Mouse (Mus musculus) mesoderm, embryonic 11.5 days (tissue): ENCODE results near the gene Adamts20.
A peak's percentile ranks its signal among the peaks of the same experiment; 100 is the strongest.
"Not testable (repeated sequence)": the region's sequence is repeated elsewhere in the genome, so short reads cannot be mapped to it uniquely, and the experiment has no call there.

Experiments
- DNase-seq: peaks from one replicate; pipeline ENCODE4 v3.0.0-alpha.2; 2012; ENCODE audit warnings: low read depth, low spot score

Gene Adamts20

GRCm38 (mm10) chr15:94465318-94465717, at the start of gene Adamts20:
TSS of gene Adamts20 (minus strand) at chr15:94465418.
- DNase-seq: no peak

- no peak for DNase-seq
Observed at GRCm38 (mm10) chr15:94503451-94504215, 38.4 kb upstream of the Adamts20 start.

GRCm38 (mm10) chr15:94499260-94499659, 34.0 kb upstream of the Adamts20 start:
- DNase-seq: no peak

- DNase-seq: no peak
Observed at GRCm38 (mm10) chr15:94495936-94496335, 30.7 kb upstream of the Adamts20 start.

GRCm38 (mm10) chr15:94494445-94494844, 29.2 kb upstream of the Adamts20 start:
- DNase-seq: no peak

GRCm38 (mm10) chr15:94489433-94489832, 24.2 kb upstream of the Adamts20 start:
- no peak for DNase-seq

DNA sequence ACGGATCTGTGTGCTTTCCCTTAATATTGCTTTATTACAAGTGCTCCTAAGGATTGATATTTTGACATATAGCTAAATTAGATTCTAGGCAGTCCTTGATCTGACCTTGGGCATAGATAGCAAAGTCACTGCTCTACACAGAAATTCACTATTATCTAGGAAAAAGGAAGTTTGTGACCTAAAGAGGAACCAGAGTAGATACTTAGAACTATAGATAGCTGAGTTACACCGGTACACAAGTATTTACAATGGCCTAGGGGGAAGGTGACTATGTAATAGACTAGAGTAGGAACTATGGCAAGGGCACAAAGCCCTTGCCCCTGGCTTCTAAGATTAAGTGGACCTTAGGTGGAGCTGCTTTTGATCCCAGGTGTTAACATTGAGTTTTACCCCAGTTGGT, 22.8 kb upstream of the Adamts20 start:
- not testable (repeated sequence) for DNase-seq

- no peak for DNase-seq
Observed at GRCm38 (mm10) chr15:94482555-94482954, 17.3 kb upstream of the Adamts20 start.

DNA sequence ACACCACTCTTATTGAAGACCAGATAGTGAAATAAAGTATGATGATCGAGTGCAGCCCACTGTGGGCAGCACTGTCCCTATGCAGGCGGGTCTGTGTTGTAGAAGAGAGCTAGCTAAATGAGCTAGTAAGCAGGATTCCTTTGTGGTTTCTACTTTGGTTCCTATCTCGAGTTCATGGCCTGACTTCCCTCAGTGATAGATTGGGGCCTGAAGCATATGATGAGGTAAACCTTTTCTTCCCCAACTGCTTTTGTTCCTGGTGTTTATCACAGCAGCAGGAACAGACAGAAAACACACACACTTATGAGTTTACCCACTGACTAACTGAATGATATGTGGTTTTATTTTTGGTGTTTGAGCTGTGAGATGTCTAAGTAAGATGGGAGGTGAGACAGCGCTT, 15.6 kb upstream of the Adamts20 start:
- no peak for DNase-seq

DNA sequence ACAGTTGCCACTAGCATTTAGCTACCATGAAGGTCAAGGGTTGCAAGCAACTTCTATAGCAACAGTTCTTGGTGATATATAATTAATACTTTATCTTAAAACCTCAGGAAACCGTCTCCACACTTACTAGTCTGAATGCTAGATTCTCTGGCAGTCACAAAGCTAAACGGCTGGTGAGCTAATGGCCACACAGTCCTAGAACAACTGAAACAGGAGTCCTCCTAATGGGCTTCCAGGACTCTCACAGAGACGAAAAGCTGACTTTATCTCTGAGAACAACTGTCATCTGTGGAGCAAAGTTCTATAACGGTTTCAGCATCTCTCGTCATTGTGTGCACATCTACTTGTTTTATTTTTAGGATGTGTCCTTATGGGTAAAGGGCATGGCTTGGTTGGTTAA, 15.0 kb upstream of the Adamts20 start:
- no peak for DNase-seq

- no peak for DNase-seq
Observed at GRCm38 (mm10) chr15:94479513-94480136, 14.4 kb upstream of the Adamts20 start.

GRCm38 (mm10) chr15:94478706-94479105, 13.5 kb upstream of the Adamts20 start:
- no peak for DNase-seq

DNA sequence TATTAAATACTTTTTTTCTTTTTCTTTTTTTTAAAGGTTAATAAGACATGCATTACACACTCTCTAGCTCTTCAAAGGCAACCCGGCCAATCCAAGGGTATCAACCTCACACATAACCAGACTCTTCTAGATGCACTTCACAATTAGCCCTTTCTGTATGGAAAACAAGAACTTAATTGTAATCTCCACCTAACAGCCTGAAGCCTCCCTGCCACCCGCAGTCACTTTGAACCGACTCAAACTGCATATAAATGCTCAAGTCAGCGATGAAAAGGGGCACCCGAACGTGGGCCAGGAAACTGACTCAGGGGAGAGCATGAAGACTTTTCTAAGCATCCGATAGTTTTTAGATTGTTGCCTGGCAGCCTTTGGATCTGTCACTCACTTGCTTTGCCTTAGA, 12.1 kb upstream of the Adamts20 start:
- DNase-seq: no peak

DNA sequence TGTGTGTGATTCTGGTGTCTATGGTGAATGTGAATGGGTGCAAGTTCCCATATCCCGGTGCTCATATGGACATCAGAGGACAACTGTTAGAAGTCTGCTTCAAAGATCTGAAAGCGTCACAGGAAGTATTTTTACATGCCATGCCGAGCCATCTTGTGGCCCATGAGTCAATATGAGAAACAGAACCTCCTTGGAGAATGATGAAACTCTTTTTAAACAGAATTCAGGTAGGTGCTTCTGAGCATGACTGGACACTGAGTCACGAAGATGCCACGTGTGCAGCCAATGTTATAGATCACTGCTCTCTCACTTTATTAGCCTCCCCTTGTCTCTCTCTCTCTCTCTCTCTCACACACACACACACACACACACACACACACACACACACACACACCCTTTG, 10.8 kb upstream of the Adamts20 start:
- DNase-seq: no peak

DNA sequence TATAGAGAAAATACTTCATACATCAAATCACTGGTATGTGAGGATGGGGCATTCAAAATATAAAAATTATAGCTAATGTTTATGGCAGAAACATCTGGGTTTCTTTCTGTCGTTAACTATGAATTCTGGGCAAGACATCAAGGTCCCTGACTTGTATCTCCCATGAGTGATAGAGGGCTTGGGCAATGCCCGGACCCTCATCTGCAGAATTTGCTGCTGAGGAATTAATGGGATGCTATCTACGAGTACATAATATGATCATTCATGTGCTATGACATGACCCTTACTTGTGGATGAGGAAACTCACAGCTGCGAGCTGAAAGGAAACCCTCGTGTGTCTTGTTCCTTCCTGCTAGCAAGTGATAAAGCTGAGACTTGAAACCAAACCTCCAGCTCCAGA, 5.1 kb upstream of the Adamts20 start:
- no peak for DNase-seq

DNA sequence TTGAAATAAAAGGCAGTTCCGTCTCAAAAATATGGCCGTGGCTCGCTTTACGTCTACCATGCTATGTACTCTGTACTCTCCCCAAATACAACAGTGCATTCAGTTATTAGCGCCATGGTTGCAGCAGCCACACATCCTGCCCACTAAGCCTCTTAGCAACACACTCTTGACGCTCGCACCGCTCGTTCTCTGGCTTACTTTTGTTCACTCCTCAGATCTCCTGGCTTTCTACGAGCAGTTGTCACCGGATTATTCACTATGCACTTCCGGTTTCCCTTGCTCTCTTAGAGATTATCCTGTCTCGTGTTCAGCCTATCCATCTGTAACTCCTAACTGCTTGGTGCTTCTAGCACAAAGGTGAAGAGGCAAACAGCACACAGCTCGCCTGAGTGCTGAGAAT, 337 bp downstream of the Adamts20 start:
- DNase-seq: no peak

DNA sequence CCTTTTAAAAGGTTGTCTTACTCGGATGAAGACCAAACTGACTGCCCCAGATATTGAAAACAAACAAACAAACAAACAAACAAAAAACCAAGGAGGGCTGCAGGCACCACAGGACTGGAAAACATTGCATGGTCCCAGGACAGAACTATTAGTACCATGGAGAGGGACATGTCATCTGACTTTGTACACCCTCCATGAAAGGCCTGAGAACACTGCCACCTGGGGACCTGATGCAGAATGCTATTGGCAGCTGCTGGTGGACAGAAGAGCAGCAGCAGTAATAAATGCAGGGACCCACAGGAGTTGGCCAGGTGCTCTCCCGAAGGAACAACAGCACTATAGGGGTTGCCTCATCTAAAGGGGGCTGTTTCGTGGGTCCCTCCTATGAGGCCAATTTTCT, 2.0 kb downstream of the Adamts20 start:
- no peak for DNase-seq

DNA sequence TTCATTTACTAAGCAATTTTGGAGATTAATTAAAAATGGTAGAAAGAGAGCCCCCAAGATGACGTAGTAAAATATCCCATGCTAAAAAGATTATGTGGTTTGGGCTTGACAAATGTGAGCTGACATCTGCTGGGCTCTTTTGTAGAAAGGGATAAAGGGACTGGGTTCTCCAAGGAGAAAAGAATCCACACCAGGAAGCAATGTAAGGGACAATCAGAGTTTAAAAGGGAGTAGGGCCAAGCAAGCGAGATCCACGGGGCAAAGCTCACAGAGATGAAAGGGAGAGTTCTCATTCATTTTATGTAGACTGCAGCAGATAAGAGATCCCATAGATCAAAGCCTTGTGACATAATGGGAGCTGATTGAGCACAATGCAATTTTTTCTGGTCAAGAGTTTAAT, 3.0 kb downstream of the Adamts20 start:
- no peak for DNase-seq

DNA sequence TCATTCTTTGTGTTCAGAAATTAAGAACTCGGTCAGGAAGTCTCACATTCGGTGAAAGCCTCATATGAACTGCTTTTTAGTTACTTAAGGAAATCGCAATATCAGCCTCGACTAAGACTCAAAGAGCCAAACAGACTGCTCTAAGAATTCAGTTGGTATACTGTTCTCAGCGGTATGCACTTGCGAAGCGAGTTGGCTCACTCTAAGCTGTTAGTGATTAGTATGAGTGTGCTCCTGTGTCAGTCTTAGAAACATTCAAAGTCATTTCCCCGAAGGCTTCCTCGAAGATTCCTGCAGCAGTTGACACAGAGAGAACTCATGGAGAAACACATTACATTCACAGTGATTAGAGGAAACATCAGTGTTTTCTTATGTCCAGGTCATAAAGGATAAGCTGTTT, 4.1 kb downstream of the Adamts20 start:
- no peak for DNase-seq

- peak; percentile 81 for DNase-seq
Observed at GRCm38 (mm10) chr15:94457636-94458390, 7.4 kb downstream of the Adamts20 start.

DNA sequence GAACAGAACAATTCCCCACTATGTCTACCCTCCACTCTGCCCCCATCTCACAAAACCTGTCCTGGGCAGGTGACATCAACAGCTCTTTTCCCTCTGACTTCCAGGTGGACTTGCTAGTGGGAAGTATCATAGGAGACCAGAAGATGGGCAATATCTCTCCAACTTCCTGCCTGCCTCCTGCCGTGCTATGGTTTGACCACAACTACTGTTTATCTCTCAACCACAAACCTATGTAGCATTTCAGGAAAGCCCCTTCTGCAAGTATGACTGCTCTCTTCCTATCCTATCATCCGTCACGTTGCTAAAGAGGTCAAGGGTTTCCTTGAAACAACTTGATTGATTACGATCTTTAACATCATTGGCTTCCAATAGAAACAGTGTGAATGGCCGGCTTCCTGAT, 12.4 kb downstream of the Adamts20 start:
- no peak for DNase-seq

DNA sequence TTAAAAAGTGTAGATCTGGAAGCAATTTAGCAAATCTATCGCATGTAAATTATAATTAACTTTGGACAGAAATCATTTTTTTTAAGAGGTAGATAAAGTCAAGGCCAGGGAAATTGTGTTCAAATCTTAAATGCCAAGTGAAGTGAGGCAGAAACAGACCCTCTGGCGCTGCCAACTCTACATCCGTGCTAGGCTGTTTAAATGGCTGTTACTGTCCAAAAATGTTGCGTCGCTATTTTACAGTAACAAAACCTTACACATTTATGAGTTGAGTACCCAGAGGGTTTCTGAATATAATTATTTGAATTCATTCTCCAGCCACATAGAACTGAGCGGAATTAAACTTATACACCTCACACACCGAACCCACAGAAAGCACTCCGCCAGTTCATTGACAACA, 13.6 kb downstream of the Adamts20 start:
- no peak for DNase-seq
